Mouse (Mus musculus) limb, embryonic 11.5 days (tissue): ENCODE results near the gene Gm20532. TPM values are rescaled to one million over a fixed set of nuclear protein-coding genes. Genes with fewer than 3 reads are reported as not detected.
"Not testable (repeated sequence)": the region's sequence is repeated elsewhere in the genome, so short reads cannot be mapped to it uniquely, and the experiment has no call there.

Experiments
- ATAC-seq: fragments of 200-750 bp; cut with Nextera tagmentation; 2 replicates; pipeline ENCODE4 v1.8.0; 2017; ENCODE audit warnings: low read depth; ENCODE audit not compliant: insufficient number of reproducible peaks, low FRiP score, low TSS enrichment
- DNase-seq: peaks from one replicate; pipeline ENCODE4 v3.0.0-alpha.2; 2015; ENCODE audit warnings: low spot score
- H3K27ac ChIP-seq: fragments of 300-500 bp; sonication (generic); replicated peaks from 2 replicates; pipeline ENCODE4 v1.5.1; 2014; ENCODE audit warnings: low read depth, mild to moderate bottlenecking, low read length
- H3K27me3 ChIP-seq: fragments of 300-500 bp; sonication (generic); 2 replicates; pipeline ENCODE4 v1.6.1; 2014; ENCODE audit warnings: mild to moderate bottlenecking, low read length, mixed read lengths; ENCODE audit not compliant: control insufficient read depth, insufficient read depth
- H3K36me3 ChIP-seq: fragments of 300-500 bp; sonication (generic); 2 replicates; pipeline ENCODE4 v1.6.1; 2014; ENCODE audit warnings: mild to moderate bottlenecking, low read length, moderate library complexity, mixed read lengths; ENCODE audit not compliant: control insufficient read depth, insufficient read depth
- H3K4me1 ChIP-seq: fragments of 300-500 bp; sonication (generic); 2 replicates; pipeline ENCODE4 v1.6.1; 2014; ENCODE audit warnings: low read length, mixed read lengths; ENCODE audit not compliant: control insufficient read depth, insufficient read depth
- H3K4me2 ChIP-seq: fragments of 300-500 bp; sonication (generic); 2 replicates; pipeline ENCODE4 v1.6.1; 2014; ENCODE audit warnings: low read depth, mild to moderate bottlenecking, moderate library complexity; ENCODE audit not compliant: severe bottlenecking
- H3K4me3 ChIP-seq: fragments of 300-500 bp; sonication (generic); 2 replicates; pipeline ENCODE4 v1.5.1; 2014; ENCODE audit warnings: low read depth, low read length
- H3K9ac ChIP-seq: fragments of 300-500 bp; sonication (generic); 2 replicates; pipeline ENCODE4 v1.6.1; 2014; ENCODE audit warnings: mild to moderate bottlenecking, low read length
- H3K9me3 ChIP-seq: fragments of 300-500 bp; sonication (generic); 2 replicates; pipeline ENCODE4 v1.6.1; 2016; ENCODE audit warnings: low read length; ENCODE audit not compliant: control insufficient read depth
- WGBS: fragments of 180-500 bp; shearing (Covaris S2); extraction: QIAGEN DNeasy Blood & Tissue Kit; methylation state at CpG from one replicate; pipeline ENCODE4 v1.1.7; 2014; 5-methylcytosine and 5-hydroxymethylcytosine counted together
- microRNA counts: library from miRNA; unstranded; fragments of <30 nt; microRNA quantifications from one replicate; lab custom pipeline; 2016
- microRNA-seq: library from miRNA; unstranded; fragments of <30 nt; microRNA quantifications from one replicate; pipeline ENCODE4, GENCODE M21; 2016
- polyA plus RNA-seq: library from polyadenylated mRNA; unstranded; fragments of >200 nt; fragmentation: Nextera tagmentation; extraction: Ambion mirVana; gene quantifications from 2 replicates; pipeline ENCODE4 v1.2.1, GENCODE M21; 2014

The Gm20532 gene
- polyA plus RNA-seq, 1 experiment from 2014 or later: not detected

DNA sequence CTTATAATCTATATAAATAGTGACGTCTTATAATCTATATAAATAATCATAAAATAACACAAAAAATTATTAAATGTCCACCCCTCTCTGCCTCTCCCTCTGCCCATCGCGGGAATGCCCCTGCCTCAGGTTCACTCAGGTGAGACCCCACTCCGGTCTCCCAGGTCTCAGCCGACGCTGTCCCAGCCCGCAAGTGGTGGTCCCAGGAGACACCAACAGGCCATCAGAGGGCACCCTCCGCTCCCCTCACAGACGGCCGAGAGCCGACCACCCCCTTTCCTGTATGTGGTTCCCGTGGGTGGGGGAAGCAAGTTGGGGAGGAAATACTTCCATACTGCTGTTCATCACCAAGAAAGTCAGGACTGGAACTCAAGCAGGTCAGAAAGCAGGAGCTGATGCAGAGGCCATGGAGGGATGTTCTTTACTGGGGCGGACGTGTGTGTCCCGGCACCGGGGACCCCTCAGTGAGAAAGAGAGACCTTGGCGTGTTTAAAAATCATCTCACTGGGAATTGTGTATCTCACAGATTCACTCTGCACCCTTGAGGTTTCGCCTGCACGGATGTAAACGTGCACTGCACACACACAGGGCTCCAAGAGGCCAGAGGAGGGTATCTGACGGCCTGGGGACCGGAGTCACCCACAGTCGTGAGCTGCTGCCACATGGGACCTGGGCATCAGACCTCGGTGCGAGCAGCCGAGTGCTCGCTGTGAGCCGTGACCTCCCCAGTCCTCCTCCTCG is 75.5 kb downstream of the Gm20532 start:
- DNase-seq (no peak), ATAC-seq (no peak)
- 46% methylated on average over 29 of the region's 29 CpGs for WGBS

GRCm38 (mm10) chr2:26662509-26662882 is 76.1 kb downstream of the Gm20532 start:
- ATAC-seq (no peak), DNase-seq (no peak)
- Histone ChIP-seq H3K4me3 (no peak overlapping the region), H3K36me3 (no peaks in the 10 kb centered on the region), H3K4me1 (no peaks in the 10 kb centered on the region), H3K27me3 (no peaks in the 10 kb centered on the region), H3K9ac (no peak overlapping the region), H3K9me3 (no peaks in the 10 kb centered on the region), H3K4me2 (no peak overlapping the region), H3K27ac (no peak overlapping the region)
- 82% methylated on average over 13 of the region's 13 CpGs for WGBS

More for the DNA sequence above, 75.5 kb downstream of the Gm20532 start:
- no peaks in the 10 kb centered on the region for H3K27me3 ChIP-seq
- H3K4me1 ChIP-seq: no peaks in the 10 kb centered on the region
- H3K9ac ChIP-seq: no peak overlapping the region
- H3K4me3 ChIP-seq: peak overlapping the region; percentile 3; the same call in 1 of the 2 replicates
- H3K27ac ChIP-seq: no peak overlapping the region
- H3K4me2 ChIP-seq: peak overlapping the region; percentile 45
- H3K9me3 ChIP-seq: no peaks in the 10 kb centered on the region
- H3K36me3 ChIP-seq: no peaks in the 10 kb centered on the region

GRCm38 (mm10) chr2:26663112-26663511 is 76.7 kb downstream of the Gm20532 start:
- Histone ChIP-seq H3K36me3 (no peaks in the 10 kb centered on the region), H3K9ac (no peak overlapping the region), H3K4me3 (no peak overlapping the region), H3K27ac (no peak overlapping the region), H3K9me3 (no peaks in the 10 kb centered on the region), H3K4me1 (no peaks in the 10 kb centered on the region), H3K27me3 (no peaks in the 10 kb centered on the region), H3K4me2 (no peak overlapping the region)
- ATAC-seq (no peak), DNase-seq (no peak)
- WGBS: 77% methylated on average over 10 of the region's 10 CpGs

- not testable (repeated sequence) for H3K4me2 ChIP-seq, H3K27ac ChIP-seq, ATAC-seq, H3K36me3 ChIP-seq, H3K27me3 ChIP-seq, H3K4me1 ChIP-seq, H3K4me3 ChIP-seq, H3K9ac ChIP-seq, H3K9me3 ChIP-seq
- DNase-seq: peak; percentile 64
- 81% methylated on average over 1 of the region's 1 CpGs for WGBS
These were observed 77.1 kb downstream of the Gm20532 start for GRCm38 (mm10) chr2:26663551-26663950.

DNA sequence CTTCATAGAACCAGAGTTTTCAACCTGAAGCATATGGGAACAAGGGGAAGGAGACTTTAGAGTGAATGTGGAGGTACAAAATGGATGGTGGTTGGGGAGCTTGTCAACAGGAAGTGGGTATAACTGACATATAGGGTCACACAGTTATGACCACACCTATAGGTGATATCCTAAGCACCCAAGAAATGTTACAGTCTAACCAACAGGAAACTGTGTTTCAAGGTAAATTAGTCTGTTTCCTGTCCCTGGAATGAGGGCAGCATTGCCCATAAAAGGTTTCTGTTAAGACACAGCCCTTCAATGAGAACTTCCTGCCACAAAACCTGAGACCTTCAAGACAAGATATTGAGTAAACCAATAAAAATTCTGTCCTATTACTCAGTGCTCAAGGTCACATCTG is 82.3 kb downstream of the Gm20532 start:
- Histone ChIP-seq H3K4me3 (no peak overlapping the region), H3K27ac (no peak overlapping the region), H3K9ac (no peak overlapping the region), H3K9me3 (no peaks in the 10 kb centered on the region), H3K4me2 (no peak overlapping the region), H3K36me3 (no peaks in the 10 kb centered on the region), H3K4me1 (no peaks in the 10 kb centered on the region), H3K27me3 (no peaks in the 10 kb centered on the region)
- DNase-seq (no peak), ATAC-seq (no peak)

DNA sequence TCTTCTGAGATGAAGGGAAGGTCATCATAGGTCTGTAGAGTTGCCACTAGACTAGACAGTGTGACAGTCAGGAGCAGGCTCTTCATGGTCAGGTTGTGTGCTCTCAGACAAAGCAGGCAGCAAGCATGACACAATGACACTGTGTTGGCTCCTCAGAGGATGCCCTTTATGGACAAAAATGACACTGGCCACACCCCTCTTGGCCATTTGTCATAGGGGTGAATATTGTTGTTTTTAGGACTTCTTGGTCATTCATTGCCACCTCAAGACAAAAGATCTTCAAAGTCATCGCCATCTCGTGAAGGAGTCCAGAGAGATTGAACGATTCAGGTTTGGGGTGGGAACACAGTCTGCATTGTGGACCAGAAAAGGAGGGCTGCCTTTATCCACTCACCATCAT is 84.7 kb downstream of the Gm20532 start, which contains the start of gene Lcn4:
TSS of gene Lcn4 (minus strand) at position 101 of the 400 bp plus-strand sequence.
- DNase-seq: peak; percentile 4
- Histone ChIP-seq H3K36me3 (no peaks in the 10 kb centered on the region), H3K27ac (no peak within 1 kb of the TSS), H3K9ac (no peak within 1 kb of the TSS), H3K27me3 (no peaks in the 10 kb centered on the region), H3K9me3 (no peaks in the 10 kb centered on the region), H3K4me1 (no peaks in the 10 kb centered on the region), H3K4me3 (no peak within 1 kb of the TSS), H3K4me2 (no peak within 1 kb of the TSS)
- ATAC-seq: no peak
- 90% methylated on average over 3 of the region's 3 CpGs for WGBS

MicroRNA genes within 50 kb of the gene (microRNA counts, 519-probe panel; counts per million panel counts)
- microRNA mmu-miR-126-3p (lab: Ali Mortazavi, UCI) (5,441 counts per million, percentile 89 among the panel's probes with 10 or more counts), microRNA mmu-miR-126-5p (lab: Ali Mortazavi, UCI) (4,251 counts per million, percentile 64 among the panel's probes with 10 or more counts)

Small RNA genes lying within 50 kb of the gene (microRNA-seq; reads per million reads assigned to microRNA genes)
- gene Mir126a (not detected), gene Mir126b (not detected)

Other genes starting within 250 kb of the Gm20532 start
- 31.0 and 31.6 TPM in 2 replicates for gene Dnlz, start 234.5 kb upstream of the Gm20532 start, polyA plus RNA-seq
- 1.0 and 1.1 TPM in 2 replicates for gene Card9, start 225.7 kb upstream of the Gm20532 start, polyA plus RNA-seq
- 25.3 and 31.2 TPM in 2 replicates for gene Snapc4, start 206.0 kb upstream of the Gm20532 start, polyA plus RNA-seq
- gene Entr1, start 197.3 kb upstream of the Gm20532 start, polyA plus RNA-seq: 128 and 132 TPM in 2 replicates
- gene Pmpca, start 197.3 kb upstream of the Gm20532 start, polyA plus RNA-seq: 99.8 and 111 TPM in 2 replicates
- 24.4 and 28.5 TPM in 2 replicates for gene Inpp5e, start 177.4 kb upstream of the Gm20532 start, polyA plus RNA-seq
- gene Sec16a, start 141.4 kb upstream of the Gm20532 start, polyA plus RNA-seq: 36.3 and 40.9 TPM in 2 replicates
- gene Notch1, start 70.0 kb upstream of the Gm20532 start, polyA plus RNA-seq: 14.5 and 15.0 TPM in 2 replicates
- 68.1 and 72.2 TPM in 2 replicates for gene Egfl7, start 6.6 kb upstream of the Gm20532 start, polyA plus RNA-seq
- 12.2 and 12.8 TPM in 2 replicates for gene Agpat2, start 17.8 kb downstream of the Gm20532 start, polyA plus RNA-seq
- 42.4 and 45.1 TPM in 2 replicates for gene Fam69b, start 41.8 kb downstream of the Gm20532 start, polyA plus RNA-seq
- not detected in 2 replicates for gene Lcn4, start 84.6 kb downstream of the Gm20532 start, polyA plus RNA-seq